Mouse (Mus musculus) hindbrain, embryonic 14.5 days (tissue): ENCODE results near the gene Nxph1. TPM values are rescaled to one million over a fixed set of nuclear protein-coding genes. Genes with fewer than 3 reads are reported as not detected.

Source experiments
- ATAC-seq: fragments of 200-750 bp; cut with Nextera tagmentation; 2 replicates; pipeline ENCODE4 v1.8.0; 2017; ENCODE audit warnings: moderate number of reproducible peaks, mild to moderate bottlenecking, moderate TSS enrichment, moderate library complexity; ENCODE audit not compliant: low FRiP score
- DNase-seq: peaks from one replicate; pipeline ENCODE4 v3.0.0-alpha.2; 2015; ENCODE audit warnings: low spot score
- H3K27ac ChIP-seq: fragments of 300-500 bp; sonication (generic); 2 replicates; pipeline ENCODE4 v1.5.1; 2014; ENCODE audit warnings: mild to moderate bottlenecking, moderate library complexity
- H3K27me3 ChIP-seq: fragments of 300-500 bp; sonication (generic); 2 replicates; pipeline ENCODE4 v1.6.1; 2014; ENCODE audit warnings: mild to moderate bottlenecking, low read length, mixed read lengths; ENCODE audit not compliant: control insufficient read depth, insufficient read depth
- H3K36me3 ChIP-seq: fragments of 300-500 bp; sonication (generic); replicated peaks from 2 replicates; pipeline ENCODE4 v1.6.1; 2014; ENCODE audit not compliant: control insufficient read depth, insufficient read depth
- H3K4me1 ChIP-seq: fragments of 300-500 bp; sonication (generic); replicated peaks from 2 replicates; pipeline ENCODE4 v1.6.1; 2014; ENCODE audit warnings: antibody characterized with exemption, low read length, mixed read lengths; ENCODE audit not compliant: control insufficient read depth, insufficient read depth
- H3K4me2 ChIP-seq: fragments of 300-500 bp; sonication (generic); replicated peaks from 2 replicates; pipeline ENCODE4 v1.6.1; 2014; ENCODE audit warnings: mild to moderate bottlenecking, moderate library complexity
- H3K4me3 ChIP-seq: fragments of 300-500 bp; sonication (generic); replicated peaks from 2 replicates; pipeline ENCODE4 v1.5.1; 2014; ENCODE audit warnings: mild to moderate bottlenecking, low read length
- H3K9ac ChIP-seq: fragments of 300-500 bp; sonication (generic); 2 replicates; pipeline ENCODE4 v1.6.1; 2014
- H3K9me3 ChIP-seq: fragments of 300-500 bp; sonication (generic); 2 replicates; pipeline ENCODE4 v1.6.1; 2016; ENCODE audit warnings: low read length; ENCODE audit not compliant: control insufficient read depth
- WGBS: fragments of 180-500 bp; shearing (Covaris S2); extraction: QIAGEN DNeasy Blood & Tissue Kit; methylation state at CpG from one replicate; pipeline ENCODE4 v1.1.7; 2014; 5-methylcytosine and 5-hydroxymethylcytosine counted together
- polyA plus RNA-seq: library from polyadenylated mRNA; unstranded; fragments of >200 nt; fragmentation: Nextera tagmentation; extraction: Ambion mirVana; gene quantifications from 2 replicates; pipeline ENCODE4 v1.2.1, GENCODE M21; 2014

Gene Nxph1
- polyA plus RNA-seq = 105 and 107 TPM in 2 replicates

DNA sequence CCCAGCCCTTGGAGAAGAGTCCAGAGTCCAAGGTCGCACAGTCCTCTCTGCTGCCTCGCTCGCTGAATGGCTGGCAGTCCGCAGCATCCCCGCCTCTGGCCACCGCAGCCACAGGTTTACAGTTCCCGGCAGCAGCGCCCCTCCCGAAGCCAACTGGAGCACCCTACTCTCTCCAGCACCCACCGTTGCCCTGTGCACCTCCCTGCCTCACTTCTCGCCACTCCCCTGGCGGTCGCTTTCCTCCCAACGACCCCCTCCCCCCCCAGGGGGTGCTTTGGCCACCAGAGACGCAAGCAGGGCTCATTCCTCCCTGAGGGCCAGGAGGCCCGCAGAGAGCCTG, at the start of gene Nxph1:
Nxph1 (plus strand) TSS at position 301 of the 340 bp plus-strand sequence.
- H3K36me3 ChIP-seq = no peaks in the 10 kb centered on the region
- H3K4me1 ChIP-seq = peaks cover 25% of the 10 kb centered on the region; the same call in 1 of the 2 replicates
- no peak for DNase-seq
- peak within 1 kb of the TSS; percentile 75 for H3K9ac ChIP-seq
- H3K4me3 ChIP-seq = peak within 1 kb of the TSS; percentile 56
- peak within 1 kb of the TSS; percentile 87 for H3K27ac ChIP-seq
- peak; percentile 41; the same call in 1 of the 2 replicates for ATAC-seq
- WGBS = under 1% methylated on average over 16 of the region's 16 CpGs
- peak within 1 kb of the TSS; percentile 79 for H3K4me2 ChIP-seq
- no peaks in the 10 kb centered on the region for H3K9me3 ChIP-seq
- H3K27me3 ChIP-seq = peaks cover 23% of the 10 kb centered on the region

DNA sequence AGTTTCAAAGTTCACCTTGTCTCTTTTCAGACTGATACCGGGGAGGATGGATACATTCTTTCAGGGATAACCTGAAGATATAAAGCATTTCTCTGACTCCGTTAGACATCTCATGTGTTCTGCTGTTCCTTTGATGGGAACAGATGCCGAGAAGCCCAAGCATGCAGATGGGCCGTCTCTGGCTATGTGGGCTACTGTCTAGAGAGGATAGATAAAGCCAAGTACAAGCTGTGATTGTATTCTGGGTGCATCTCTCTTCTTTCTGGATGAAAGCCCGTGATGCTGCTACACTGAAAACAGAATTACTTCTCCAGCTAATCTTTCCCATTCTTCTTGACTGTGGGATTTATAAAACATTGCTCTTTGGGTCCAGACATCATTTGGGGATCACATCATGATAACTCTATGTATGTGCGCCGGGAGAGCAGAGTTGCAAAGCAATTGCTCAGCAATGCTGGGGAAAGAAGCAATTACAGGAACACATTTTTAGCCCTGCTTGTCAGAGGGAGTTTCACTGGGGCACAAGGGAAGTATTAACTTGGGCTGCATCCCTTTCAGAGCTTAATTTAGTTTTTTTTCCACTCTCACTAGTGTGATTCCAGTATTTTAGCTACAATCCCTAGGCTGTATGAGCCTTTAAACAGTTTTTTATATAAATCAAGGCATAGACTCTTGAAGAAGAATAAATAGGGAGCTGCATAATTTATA, 48.1 kb upstream of the Nxph1 start:
- no peaks in the 10 kb centered on the region for H3K27me3 ChIP-seq
- no peaks in the 10 kb centered on the region for H3K36me3 ChIP-seq
- no peaks in the 10 kb centered on the region for H3K9me3 ChIP-seq
- ATAC-seq (0 out of 2 replicates have a peak, but pooled peaks have one; percentile 37), DNase-seq (no peak)
- H3K4me2 ChIP-seq = no peak overlapping the region
- peaks cover 9% of the 10 kb centered on the region for H3K4me1 ChIP-seq
- H3K9ac ChIP-seq = no peak overlapping the region
- H3K27ac ChIP-seq = peak overlapping the region; percentile 52; the same call in 1 of the 2 replicates
- 51% methylated on average over 7 of the region's 7 CpGs for WGBS
- H3K4me3 ChIP-seq = no peak overlapping the region

DNA sequence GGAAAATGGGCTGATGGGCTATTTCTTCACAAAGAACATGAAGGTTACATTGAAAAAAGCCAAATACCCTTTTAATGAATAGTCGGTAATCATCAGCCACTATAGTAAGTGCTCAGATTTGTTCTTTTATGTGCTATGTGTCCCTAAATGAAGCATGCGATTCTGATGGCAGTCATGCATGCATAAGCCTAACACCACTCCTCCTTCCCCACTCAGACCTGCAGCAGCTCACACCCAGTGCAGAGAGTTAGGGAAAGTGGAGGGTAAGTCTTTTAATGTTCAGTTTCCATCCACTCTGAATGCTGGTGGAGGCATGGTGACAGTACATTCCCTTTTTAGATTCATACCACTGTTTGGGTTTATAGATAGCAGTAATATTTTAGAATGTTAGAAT, 47.5 kb upstream of the Nxph1 start:
- 39% methylated on average over 2 of the region's 2 CpGs for WGBS
- peak overlapping the region; percentile 52; the same call in 1 of the 2 replicates for H3K27ac ChIP-seq

DNA sequence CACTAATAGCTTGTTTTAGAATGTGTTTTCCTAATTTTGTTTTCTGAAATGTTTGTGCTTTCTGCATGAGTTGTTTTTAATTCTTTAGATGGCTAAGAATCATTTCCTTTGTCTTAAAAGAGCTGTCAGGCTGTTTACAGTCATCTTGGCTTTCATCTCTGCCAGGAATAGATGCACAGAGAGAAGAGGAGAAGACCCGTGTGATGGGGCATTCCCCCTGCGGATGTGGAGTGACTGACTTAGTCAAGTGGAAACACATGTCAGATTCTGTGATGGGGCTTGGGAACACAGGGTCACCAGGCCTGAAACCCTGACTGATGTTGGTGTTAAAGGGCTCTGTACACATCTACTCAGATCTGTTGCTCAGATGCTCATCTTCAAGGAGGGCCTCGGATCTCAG, 40.3 kb upstream of the Nxph1 start:
- Histone ChIP-seq H3K36me3 (no peaks in the 10 kb centered on the region), H3K27ac (no peak overlapping the region), H3K4me1 (no peaks in the 10 kb centered on the region), H3K4me2 (no peak overlapping the region), H3K9me3 (no peaks in the 10 kb centered on the region), H3K27me3 (no peaks in the 10 kb centered on the region), H3K9ac (no peak overlapping the region), H3K4me3 (no peak overlapping the region)
- ATAC-seq = no peak
- WGBS = 65% methylated on average over 3 of the region's 3 CpGs
- DNase-seq = no peak

More for the DNA sequence above, 47.5 kb upstream of the Nxph1 start:
- no peak for DNase-seq
- no peaks in the 10 kb centered on the region for H3K36me3 ChIP-seq
- H3K4me1 ChIP-seq = peaks cover 9% of the 10 kb centered on the region
- no peaks in the 10 kb centered on the region for H3K27me3 ChIP-seq
- no peak overlapping the region for H3K4me2 ChIP-seq
- H3K9ac ChIP-seq = no peak overlapping the region
- no peak for ATAC-seq
- no peaks in the 10 kb centered on the region for H3K9me3 ChIP-seq
- H3K4me3 ChIP-seq = no peak overlapping the region

DNA sequence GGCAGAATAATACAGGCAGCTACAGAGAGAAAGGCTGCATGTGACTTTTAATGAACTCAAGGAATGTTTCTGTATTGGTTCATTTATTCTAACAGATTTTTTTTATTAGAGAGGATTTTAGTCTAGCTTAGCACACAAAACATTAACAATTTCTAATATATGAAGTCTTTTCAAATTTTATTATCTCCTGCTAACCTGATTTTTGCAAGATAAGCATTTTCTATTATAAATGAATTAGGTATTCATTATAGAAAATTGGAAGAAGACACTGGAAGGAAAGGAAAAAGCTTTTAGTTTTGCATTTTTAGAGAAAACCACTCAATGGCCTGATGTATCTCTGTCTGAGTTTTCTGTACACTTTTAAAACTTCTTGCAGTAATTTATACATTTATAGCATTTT, 34.8 kb upstream of the Nxph1 start:
- ATAC-seq = no peak
- Histone ChIP-seq H3K4me3 (no peak overlapping the region), H3K9ac (no peak overlapping the region), H3K36me3 (no peaks in the 10 kb centered on the region), H3K27ac (no peak overlapping the region), H3K27me3 (no peaks in the 10 kb centered on the region), H3K4me1 (no peaks in the 10 kb centered on the region), H3K4me2 (no peak overlapping the region), H3K9me3 (no peaks in the 10 kb centered on the region)
- DNase-seq = no peak

DNA sequence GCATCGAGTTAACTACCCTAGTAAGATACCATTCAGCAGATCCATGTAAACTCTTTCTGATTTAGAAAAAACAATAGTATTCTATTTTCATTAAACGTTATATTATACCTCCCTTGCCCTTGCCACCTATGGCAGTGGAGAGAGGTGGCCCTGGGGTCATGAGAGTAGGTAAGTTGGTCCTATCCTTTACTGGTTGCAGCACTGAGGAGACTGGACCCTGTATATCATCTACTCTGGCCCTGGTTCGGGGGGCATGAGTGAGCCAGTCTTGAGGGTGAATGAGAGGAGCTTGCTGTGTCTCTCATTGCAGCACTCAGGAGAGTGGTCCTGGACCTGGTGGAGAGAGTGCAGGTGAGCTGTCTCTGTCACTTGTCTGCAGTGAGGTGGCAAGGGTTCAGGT, 33.5 kb upstream of the Nxph1 start:
- H3K36me3 ChIP-seq = no peaks in the 10 kb centered on the region
- H3K4me3 ChIP-seq = no peak overlapping the region
- WGBS = 95% methylated on average over 3 of the region's 3 CpGs
- H3K9ac ChIP-seq = no peak overlapping the region
- no peak overlapping the region for H3K4me2 ChIP-seq
- DNase-seq (no peak), ATAC-seq (no peak)
- H3K27me3 ChIP-seq = no peaks in the 10 kb centered on the region
- no peaks in the 10 kb centered on the region for H3K9me3 ChIP-seq
- no peak overlapping the region for H3K27ac ChIP-seq
- no peaks in the 10 kb centered on the region for H3K4me1 ChIP-seq

DNA sequence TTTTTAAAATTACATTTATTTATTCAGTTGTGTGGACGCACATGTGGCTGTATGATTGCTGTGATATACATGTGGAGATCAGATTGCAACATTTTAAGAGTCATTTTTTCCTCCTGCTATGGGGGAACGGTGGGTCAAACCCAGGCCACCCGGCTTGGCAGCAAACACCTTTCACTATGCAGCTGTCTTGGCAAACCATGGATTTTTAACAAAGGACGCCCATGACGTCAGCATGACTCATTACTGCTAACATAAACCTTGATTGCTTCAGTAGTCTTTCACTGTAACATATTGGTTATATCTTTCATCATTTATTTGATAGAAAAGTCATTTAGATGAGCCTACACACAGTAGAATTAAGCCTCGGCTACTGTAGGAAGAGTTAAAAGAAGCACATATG, 23.8 kb upstream of the Nxph1 start:
- H3K4me3 ChIP-seq = no peak overlapping the region
- no peak for DNase-seq
- no peaks in the 10 kb centered on the region for H3K27me3 ChIP-seq
- H3K4me2 ChIP-seq = no peak overlapping the region
- H3K36me3 ChIP-seq = no peaks in the 10 kb centered on the region
- ATAC-seq = no peak
- H3K9ac ChIP-seq = no peak overlapping the region
- H3K9me3 ChIP-seq = no peaks in the 10 kb centered on the region
- H3K4me1 ChIP-seq = no peaks in the 10 kb centered on the region
- 70% methylated on average over 6 of the region's 6 CpGs for WGBS
- H3K27ac ChIP-seq = no peak overlapping the region

DNA sequence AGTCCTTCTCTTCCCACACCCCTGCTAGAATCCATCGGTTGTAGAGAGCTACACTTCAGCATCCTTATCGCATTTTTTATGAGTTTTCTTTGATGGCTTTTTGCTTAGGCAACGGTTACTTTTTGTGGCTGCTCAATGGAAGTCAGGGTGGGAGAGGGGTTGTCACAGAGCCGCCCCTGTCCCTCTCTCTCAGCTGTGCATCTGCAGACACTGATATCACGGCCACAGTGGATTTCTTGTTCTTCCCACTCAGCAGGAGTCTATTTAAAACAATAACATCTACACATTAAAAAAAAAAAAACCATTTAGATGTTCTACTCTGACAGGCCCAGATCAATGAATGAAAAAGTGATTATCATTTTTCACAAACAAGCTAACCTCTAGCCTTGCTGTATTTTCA, 13.0 kb upstream of the Nxph1 start:
- Histone ChIP-seq H3K27me3 (no peaks in the 10 kb centered on the region), H3K4me2 (no peak overlapping the region), H3K36me3 (no peaks in the 10 kb centered on the region), H3K4me1 (no peaks in the 10 kb centered on the region), H3K4me3 (no peak overlapping the region), H3K27ac (no peak overlapping the region), H3K9ac (no peak overlapping the region), H3K9me3 (no peaks in the 10 kb centered on the region)
- ATAC-seq = no peak
- WGBS = 26% methylated on average over 5 of the region's 5 CpGs
- DNase-seq = no peak

DNA sequence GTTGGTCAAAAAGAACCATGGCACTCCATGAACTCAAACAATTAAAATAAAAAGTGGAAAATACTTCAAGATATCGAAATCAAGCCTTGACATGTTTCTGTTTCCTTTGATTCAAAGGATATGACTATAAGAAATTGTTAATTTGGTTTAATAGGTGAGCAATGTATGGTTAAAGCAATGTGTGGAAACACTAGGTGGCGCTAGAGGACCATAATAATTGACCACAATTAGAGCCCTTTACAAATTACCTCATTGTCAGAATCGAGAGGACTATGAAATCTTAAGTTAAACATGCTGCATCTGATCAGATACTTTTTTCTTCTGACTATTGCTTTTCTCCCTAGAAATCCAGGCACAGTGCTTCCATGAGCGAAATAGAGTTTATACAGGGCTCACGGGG, 12.5 kb upstream of the Nxph1 start:
- no peaks in the 10 kb centered on the region for H3K4me1 ChIP-seq
- WGBS = 13% methylated on average over 5 of the region's 5 CpGs
- H3K36me3 ChIP-seq = no peaks in the 10 kb centered on the region
- H3K9ac ChIP-seq = peak overlapping the region; percentile 14; the same call in 1 of the 2 replicates
- H3K4me3 ChIP-seq = no peak overlapping the region
- H3K27ac ChIP-seq = 0 out of 2 replicates have a peak overlapping the region, but pooled peaks have one; percentile 66
- ATAC-seq (peak; percentile 83; the same call in 1 of the 2 replicates), DNase-seq (peak; percentile 94)
- no peaks in the 10 kb centered on the region for H3K27me3 ChIP-seq
- peak overlapping the region; percentile 30 for H3K4me2 ChIP-seq
- H3K9me3 ChIP-seq = no peaks in the 10 kb centered on the region
